Mouse (Mus musculus) liver, embryonic 14.5 days (tissue): ENCODE measurements around the gene Serbp1.

Experiments
- CTCF ChIP-seq: IDR thresholded peaks from 2 replicates; pipeline ENCODE4 v1.5.1; 2016; ENCODE audit warnings: antibody characterized with exemption, low read depth, control low read depth
- EP300 ChIP-seq: IDR thresholded peaks from 2 replicates; pipeline ENCODE4 v1.6.1; 2016; ENCODE audit warnings: antibody characterized with exemption, low read depth

DNA sequence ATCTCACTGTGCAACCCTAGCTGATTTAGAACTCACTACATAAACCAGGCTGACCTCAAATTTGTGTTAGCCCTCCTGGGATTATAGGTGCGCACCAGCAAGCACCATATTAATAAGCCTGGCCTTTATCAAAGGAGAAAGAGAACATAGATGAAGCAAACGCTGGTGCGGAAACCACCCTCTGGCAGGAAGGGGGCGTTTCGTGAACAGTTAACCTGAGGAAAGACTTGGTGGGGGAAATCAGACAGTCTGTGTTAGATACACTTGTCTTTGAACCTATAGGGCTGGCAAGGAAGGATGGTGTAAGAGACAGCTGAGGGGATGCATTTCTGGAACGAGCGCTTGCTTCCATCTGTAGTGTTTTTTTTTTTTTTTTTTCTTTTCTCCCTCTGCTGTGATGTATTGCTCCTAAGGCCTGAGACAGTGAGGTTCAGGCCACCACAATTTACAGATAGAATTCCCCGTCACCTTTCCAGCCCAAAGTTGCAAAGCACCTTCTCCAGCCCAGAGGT lies 79.9 kb downstream of the Serbp1 start:
- TF ChIP-seq EP300 (no peak), CTCF (no peak)
